Mouse (Mus musculus): ENCODE measurements around the gene Atp5b. TPM values are rescaled to one million over a fixed set of nuclear protein-coding genes. Genes with fewer than 3 reads are reported as not detected.

Gene Atp5b
- polyA plus RNA-seq (2014; fragmentation: Illumina TruSeq; extraction: RNeasy Lipid Tissue Mini Kit (QIAGEN cat#74804); ENCODE audit: low replicate concordance), result 821 TPM

GRCm38 (mm10) chr10:128082880-128083421, at the start of gene Atp5b:
Gene Atp5b (plus strand): TSS chr10:128083273.

GRCm38 (mm10) chr10:128058601-128059151, 24.4 kb upstream of the Atp5b start, which contains the start of gene Ptges3:
Gene Ptges3 (plus strand): TSS chr10:128058954.

GRCm38 (mm10) chr10:128091564-128092505, 8.8 kb downstream of the Atp5b start, which contains the start of gene Baz2a:
Gene Baz2a (plus strand): TSS chr10:128091577.

Other genes with a start within 250 kb of the Atp5b start
- gene Rdh19, start 233.3 kb upstream of the Atp5b start, polyA plus RNA-seq (2014; fragmentation: Illumina TruSeq; extraction: RNeasy Lipid Tissue Mini Kit (QIAGEN cat#74804); ENCODE audit: low replicate concordance), result not detected
- 5.0 TPM for gene Rdh16f2, start 216.8 kb upstream of the Atp5b start, polyA plus RNA-seq (2014; fragmentation: Illumina TruSeq; extraction: RNeasy Lipid Tissue Mini Kit (QIAGEN cat#74804); ENCODE audit: low replicate concordance)
- gene Rdh7, start 194.5 kb upstream of the Atp5b start, polyA plus RNA-seq (2014; fragmentation: Illumina TruSeq; extraction: RNeasy Lipid Tissue Mini Kit (QIAGEN cat#74804); ENCODE audit: low replicate concordance), result 55.8 TPM
- 0.93 TPM for gene Sdr9c7, start 184.8 kb upstream of the Atp5b start, polyA plus RNA-seq (2014; fragmentation: Illumina TruSeq; extraction: RNeasy Lipid Tissue Mini Kit (QIAGEN cat#74804); ENCODE audit: low replicate concordance)
- gene Hsd17b6, start 75.7 kb upstream of the Atp5b start, polyA plus RNA-seq (2014; fragmentation: Illumina TruSeq; extraction: RNeasy Lipid Tissue Mini Kit (QIAGEN cat#74804); ENCODE audit: low replicate concordance), result 123 TPM
- 46.8 TPM for gene Prim1, start 68.1 kb upstream of the Atp5b start, polyA plus RNA-seq (2014; fragmentation: Illumina TruSeq; extraction: RNeasy Lipid Tissue Mini Kit (QIAGEN cat#74804); ENCODE audit: low replicate concordance)
- 874 TPM for gene Naca, start 47.7 kb upstream of the Atp5b start, polyA plus RNA-seq (2014; fragmentation: Illumina TruSeq; extraction: RNeasy Lipid Tissue Mini Kit (QIAGEN cat#74804); ENCODE audit: low replicate concordance)
- 368 TPM for gene Ptges3, start 24.3 kb upstream of the Atp5b start, polyA plus RNA-seq (2014; fragmentation: Illumina TruSeq; extraction: RNeasy Lipid Tissue Mini Kit (QIAGEN cat#74804); ENCODE audit: low replicate concordance)
- gene Baz2a, start 8.3 kb downstream of the Atp5b start, polyA plus RNA-seq (2014; fragmentation: Illumina TruSeq; extraction: RNeasy Lipid Tissue Mini Kit (QIAGEN cat#74804); ENCODE audit: low replicate concordance), result 16.8 TPM
- 4.7 TPM for gene Rbms2, start 97.0 kb downstream of the Atp5b start, polyA plus RNA-seq (2014; fragmentation: Illumina TruSeq; extraction: RNeasy Lipid Tissue Mini Kit (QIAGEN cat#74804); ENCODE audit: low replicate concordance)
- 0.59 TPM for gene Gls2, start 111.2 kb downstream of the Atp5b start, polyA plus RNA-seq (2014; fragmentation: Illumina TruSeq; extraction: RNeasy Lipid Tissue Mini Kit (QIAGEN cat#74804); ENCODE audit: low replicate concordance)
- 13.5 TPM for gene Spryd4, start 128.5 kb downstream of the Atp5b start, polyA plus RNA-seq (2014; fragmentation: Illumina TruSeq; extraction: RNeasy Lipid Tissue Mini Kit (QIAGEN cat#74804); ENCODE audit: low replicate concordance)
- gene Mip, start 142.6 kb downstream of the Atp5b start, polyA plus RNA-seq (2014; fragmentation: Illumina TruSeq; extraction: RNeasy Lipid Tissue Mini Kit (QIAGEN cat#74804); ENCODE audit: low replicate concordance), result not detected
- 1.4 TPM for gene Timeless, start 148.8 kb downstream of the Atp5b start, polyA plus RNA-seq (2014; fragmentation: Illumina TruSeq; extraction: RNeasy Lipid Tissue Mini Kit (QIAGEN cat#74804); ENCODE audit: low replicate concordance)
- gene Apon, start 170.8 kb downstream of the Atp5b start, polyA plus RNA-seq (2014; fragmentation: Illumina TruSeq; extraction: RNeasy Lipid Tissue Mini Kit (QIAGEN cat#74804); ENCODE audit: low replicate concordance), result 0.41 TPM
- gene Apof, start 185.4 kb downstream of the Atp5b start, polyA plus RNA-seq (2014; fragmentation: Illumina TruSeq; extraction: RNeasy Lipid Tissue Mini Kit (QIAGEN cat#74804); ENCODE audit: low replicate concordance), result not detected
- 12.8 TPM for gene Stat2, start 187.3 kb downstream of the Atp5b start, polyA plus RNA-seq (2014; fragmentation: Illumina TruSeq; extraction: RNeasy Lipid Tissue Mini Kit (QIAGEN cat#74804); ENCODE audit: low replicate concordance)
- gene Il23a, start 215.5 kb downstream of the Atp5b start, polyA plus RNA-seq (2014; fragmentation: Illumina TruSeq; extraction: RNeasy Lipid Tissue Mini Kit (QIAGEN cat#74804); ENCODE audit: low replicate concordance), result 0.48 TPM
- gene Pan2, start 220.1 kb downstream of the Atp5b start, polyA plus RNA-seq (2014; fragmentation: Illumina TruSeq; extraction: RNeasy Lipid Tissue Mini Kit (QIAGEN cat#74804); ENCODE audit: low replicate concordance), result 8.3 TPM
- gene Cnpy2, start 239.2 kb downstream of the Atp5b start, polyA plus RNA-seq (2014; fragmentation: Illumina TruSeq; extraction: RNeasy Lipid Tissue Mini Kit (QIAGEN cat#74804); ENCODE audit: low replicate concordance), result 20.6 TPM

Data from small intestine, adult 10 weeks (tissue).